Mouse (Mus musculus) liver, embryonic 14.5 days (tissue): ENCODE data around the gene Nox1. TPM values are rescaled to one million over a fixed set of nuclear protein-coding genes. Genes with fewer than 3 reads are reported as not detected.

Experiments
- ATAC-seq: fragments of 200-750 bp; cut with Nextera tagmentation; 2 replicates; pipeline ENCODE4 v1.8.0; 2017; ENCODE audit warnings: moderate number of reproducible peaks, mild to moderate bottlenecking, moderate library complexity; ENCODE audit not compliant: insufficient read depth
- DNase-seq, 3 experiments: peaks; one replicate each; pipeline ENCODE4 v3.0.0-alpha.2; 2012 to 2013; ENCODE audit warnings: low read depth in 3 of 3, low spot score in 3 of 3
- H3K27ac ChIP-seq: fragments of 300-500 bp; sonication (generic); 2 replicates; pipeline ENCODE4 v1.5.1; 2014; ENCODE audit warnings: moderate library complexity, mild to moderate bottlenecking, control low read depth, inconsistent platforms
- H3K27me3 ChIP-seq: fragments of 300-500 bp; sonication (generic); 2 replicates; pipeline ENCODE4 v1.6.1; 2014; ENCODE audit warnings: mild to moderate bottlenecking, low read length, moderate library complexity; ENCODE audit not compliant: control insufficient read depth, insufficient read depth
- H3K36me3 ChIP-seq: fragments of 300-500 bp; sonication (generic); replicated peaks from 2 replicates; pipeline ENCODE4 v1.6.1; 2014; ENCODE audit warnings: low read depth; ENCODE audit not compliant: control insufficient read depth, insufficient read depth
- H3K4me1 ChIP-seq, 2 experiments: fragments of 200-500 bp in 1 of 2; fragments of 300-500 bp in 1 of 2; sonication (generic) in 1 of 2; replicated peaks; 2 replicates each; pipeline ENCODE4 v1.6.1; 2012 to 2014; ENCODE audit warnings: antibody characterized with exemption in 1 of 2, inconsistent platforms in 1 of 2, low read length in 1 of 2; ENCODE audit not compliant: control insufficient read depth in 2 of 2, insufficient read depth in 2 of 2
- H3K4me2 ChIP-seq: fragments of 300-500 bp; sonication (generic); 2 replicates; pipeline ENCODE4 v1.6.1; 2014; ENCODE audit warnings: low read depth, mild to moderate bottlenecking, control low read depth, moderate library complexity
- H3K4me3 ChIP-seq, 2 experiments: fragments of 200-500 bp in 1 of 2; fragments of 300-500 bp in 1 of 2; sonication (generic) in 1 of 2; 2 replicates each; pipeline ENCODE4 v1.5.1; 2012 to 2014; ENCODE audit warnings: low read depth in 2 of 2, low read length in 2 of 2, mild to moderate bottlenecking in 2 of 2, control low read depth in 1 of 2, inconsistent platforms in 1 of 2, moderate library complexity in 1 of 2; ENCODE audit not compliant: insufficient read depth in 1 of 2
- H3K9ac ChIP-seq: fragments of 300-500 bp; sonication (generic); replicated peaks from 2 replicates; pipeline ENCODE4 v1.6.1; 2014; ENCODE audit warnings: mild to moderate bottlenecking, control low read depth, moderate library complexity
- H3K9me3 ChIP-seq: fragments of 300-500 bp; sonication (generic); 2 replicates; pipeline ENCODE4 v1.6.1; 2016; ENCODE audit warnings: low read length, mixed read lengths; ENCODE audit not compliant: control insufficient read depth
- CTCF ChIP-seq: IDR thresholded peaks from 2 replicates; pipeline ENCODE4 v1.5.1; 2016; ENCODE audit warnings: antibody characterized with exemption, low read depth, control low read depth
- EP300 ChIP-seq: IDR thresholded peaks from 2 replicates; pipeline ENCODE4 v1.6.1; 2016; ENCODE audit warnings: antibody characterized with exemption, low read depth
- WGBS: fragments of 180-500 bp; shearing (Covaris S2); extraction: QIAGEN DNeasy Blood & Tissue Kit; methylation state at CpG from one replicate; pipeline ENCODE4 v1.1.7; 2014; ENCODE audit not compliant: insufficient replicate concordance; 5-methylcytosine and 5-hydroxymethylcytosine counted together
- polyA plus RNA-seq, 2 experiments: library from polyadenylated mRNA; depleted of rRNA in 1 of 2; stranded (reverse) in 1 of 2; unstranded in 1 of 2; fragments of >200 nt; fragmentation: Nextera tagmentation in 1 of 2; extraction: Ambion mirVana in 1 of 2; gene quantifications; 2 replicates each; pipeline versions ENCODE4 v1.2.1 to v1.2.3; 2012 to 2014

The Nox1 gene
- polyA plus RNA-seq (2012; rRNA removed), result not detected in 2 replicates
- 0.06 TPM in 1 of 2 replicates, not detected in the other for polyA plus RNA-seq (2014; fragmentation: Nextera tagmentation; extraction: Ambion mirVana)

DNA sequence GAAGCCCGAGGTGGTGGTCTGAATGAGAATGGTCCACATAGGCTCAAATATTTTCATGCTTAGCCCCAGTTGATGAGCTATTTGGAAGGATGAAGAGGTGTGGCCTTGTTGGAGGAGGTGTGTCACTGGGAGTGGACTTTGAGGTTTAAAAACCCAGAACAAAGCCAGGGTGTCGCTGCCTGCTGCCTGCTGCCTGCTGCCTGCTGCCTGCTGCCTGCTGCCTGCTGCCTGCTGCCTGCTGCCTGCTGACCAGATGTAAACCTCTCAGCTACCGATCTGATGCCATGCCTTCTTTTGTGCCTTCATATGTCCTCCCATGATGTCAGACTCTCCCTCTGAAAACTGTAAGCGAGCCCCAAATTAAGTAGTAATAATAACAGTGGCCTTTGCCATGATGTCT is at the start of gene Nox1:
Nox1 (minus strand) TSS at position 101 of the 400 bp plus-strand sequence.
- WGBS, result 54% methylated on average over 4 of the region's 4 CpGs
- TF ChIP-seq EP300 (no peak), CTCF (no peak)
- Histone ChIP-seq H3K4me1 (peaks cover 0 to 13% of the 10 kb centered on the region in 2 experiments; a peak in 2 of 4 replicates), H3K4me3 (no peak within 1 kb of the TSS), H3K36me3 (no peaks in the 10 kb centered on the region), H3K9me3 (no peaks in the 10 kb centered on the region), H3K4me2 (no peak within 1 kb of the TSS), H3K27ac (no peak within 1 kb of the TSS), H3K9ac (no peak within 1 kb of the TSS), H3K27me3 (no peaks in the 10 kb centered on the region)
- ATAC-seq (no peak), DNase-seq (no peak)

DNA sequence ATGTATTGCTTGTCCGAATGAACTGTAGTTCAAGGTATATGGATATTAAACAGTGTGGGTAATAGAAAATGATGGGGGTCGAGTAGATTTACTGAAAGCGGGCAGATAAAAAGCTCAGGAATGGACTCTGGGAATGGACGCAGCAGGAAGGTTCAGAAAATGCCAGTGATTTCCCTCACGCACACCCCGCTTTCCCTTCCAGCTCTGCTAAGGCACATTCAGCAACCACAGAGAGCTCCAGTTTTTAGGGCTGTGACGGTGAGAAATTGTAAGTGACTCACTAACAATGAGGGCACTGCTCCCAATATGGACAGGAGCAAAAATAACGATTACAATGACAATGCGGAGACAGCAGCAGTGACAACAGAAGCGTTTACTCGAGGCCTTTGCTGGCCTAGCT is 40.4 kb upstream of the Nox1 start:
- no peaks in the 10 kb centered on the region for H3K9me3 ChIP-seq
- no peaks in the 10 kb centered on the region for H3K4me1 ChIP-seq
- no peaks in the 10 kb centered on the region for H3K27me3 ChIP-seq
- H3K9ac ChIP-seq, result no peak overlapping the region
- H3K4me2 ChIP-seq, result no peak overlapping the region
- WGBS, result 81% methylated on average over 11 of the region's 11 CpGs
- ATAC-seq, result no peak
- no peak for DNase-seq
- TF ChIP-seq EP300, result no peak
- no peak overlapping the region for H3K4me3 ChIP-seq
- no peaks in the 10 kb centered on the region for H3K36me3 ChIP-seq
- H3K27ac ChIP-seq, result no peak overlapping the region

- H3K4me2 ChIP-seq, result no peak overlapping the region
- H3K27ac ChIP-seq, result no peak overlapping the region
- 68% methylated on average over 5 of the region's 5 CpGs for WGBS
- DNase-seq (no peak), ATAC-seq (no peak)
- no peaks in the 10 kb centered on the region for H3K36me3 ChIP-seq
- no peaks in the 10 kb centered on the region for H3K9me3 ChIP-seq
- H3K4me3 ChIP-seq, result no peak overlapping the region
- H3K9ac ChIP-seq, result no peak overlapping the region
- no peaks in the 10 kb centered on the region for H3K4me1 ChIP-seq
- no peaks in the 10 kb centered on the region for H3K27me3 ChIP-seq
- TF ChIP-seq EP300, result no peak
- no peak for TF ChIP-seq CTCF
These were observed 39.4 kb upstream of the Nox1 start for GRCm38 (mm10) chrX:134261191-134261590.

DNA sequence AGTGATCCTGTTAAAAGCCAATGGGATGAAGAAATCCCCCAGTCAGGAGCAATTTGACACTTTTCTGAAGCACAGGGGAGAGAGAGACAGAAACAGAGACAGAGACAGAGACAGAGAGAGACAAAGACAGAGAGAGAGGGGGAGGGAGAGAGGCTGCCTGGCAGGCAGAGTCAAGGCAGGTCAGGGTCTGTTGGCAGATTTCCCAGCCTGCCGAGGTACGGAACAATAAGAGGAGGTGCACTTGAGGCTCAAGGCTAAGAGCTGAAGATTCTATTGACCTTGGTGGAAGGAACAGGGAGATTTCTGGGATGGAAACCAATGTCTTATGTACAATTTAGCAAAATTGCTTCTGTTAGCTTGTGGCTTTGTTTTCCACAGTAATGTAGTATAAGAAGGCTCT is 26.4 kb upstream of the Nox1 start:
- ATAC-seq (no peak), DNase-seq (no peak)
- Histone ChIP-seq H3K27ac (no peak overlapping the region), H3K4me2 (no peak overlapping the region), H3K27me3 (no peaks in the 10 kb centered on the region), H3K9ac (no peak overlapping the region), H3K36me3 (no peaks in the 10 kb centered on the region), H3K4me3 (no peak overlapping the region), H3K4me1 (no peaks in the 10 kb centered on the region), H3K9me3 (no peaks in the 10 kb centered on the region)
- 62% methylated on average over 2 of the region's 2 CpGs for WGBS
- TF ChIP-seq CTCF, result no peak
- no peak for TF ChIP-seq EP300

DNA sequence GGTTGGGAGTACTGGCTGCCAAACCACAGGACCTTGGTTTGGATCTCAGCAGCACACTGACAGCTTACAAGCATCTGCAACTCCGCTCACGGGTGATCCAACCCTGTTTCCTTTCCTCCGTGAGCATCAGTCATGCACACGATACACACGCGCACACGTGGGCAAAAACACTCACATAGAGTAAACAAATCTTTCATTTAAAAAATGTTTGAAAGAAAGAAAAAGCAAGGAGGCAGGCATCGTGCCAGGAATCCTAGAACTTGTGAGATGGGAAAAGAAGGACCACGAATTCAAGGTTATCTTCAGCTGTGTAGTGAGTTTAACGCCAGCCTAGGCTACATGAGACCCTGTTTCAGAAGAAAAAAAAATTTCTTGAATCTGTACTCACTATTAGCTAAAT is 24.2 kb upstream of the Nox1 start:
- no peak overlapping the region for H3K4me3 ChIP-seq
- no peaks in the 10 kb centered on the region for H3K9me3 ChIP-seq
- no peak overlapping the region for H3K27ac ChIP-seq
- H3K4me2 ChIP-seq, result no peak overlapping the region
- H3K4me1 ChIP-seq, result no peaks in the 10 kb centered on the region
- no peaks in the 10 kb centered on the region for H3K27me3 ChIP-seq
- no peaks in the 10 kb centered on the region for H3K36me3 ChIP-seq
- TF ChIP-seq CTCF (no peak), EP300 (no peak)
- no peak for ATAC-seq
- no peak overlapping the region for H3K9ac ChIP-seq
- 81% methylated on average over 10 of the region's 10 CpGs for WGBS
- DNase-seq, result no peak

- no peaks in the 10 kb centered on the region for H3K27me3 ChIP-seq
- H3K4me1 ChIP-seq, result no peaks in the 10 kb centered on the region
- H3K9ac ChIP-seq, result no peak overlapping the region
- no peak overlapping the region for H3K27ac ChIP-seq
- no peak overlapping the region for H3K4me2 ChIP-seq
- 85% methylated on average over 10 of the region's 10 CpGs for WGBS
- H3K4me3 ChIP-seq, result no peak overlapping the region
- ATAC-seq (no peak), DNase-seq (no peak)
- H3K9me3 ChIP-seq, result no peaks in the 10 kb centered on the region
- H3K36me3 ChIP-seq, result no peaks in the 10 kb centered on the region
- TF ChIP-seq CTCF, result no peak
- no peak for TF ChIP-seq EP300
These were observed 16.5 kb upstream of the Nox1 start for GRCm38 (mm10) chrX:134238266-134238665.
